Mouse (Mus musculus) cortical plate, adult 2 months (tissue): ENCODE measurements at regions not wholly inside any gene's neighbourhood (a gene's known extent, or its start where the extent isn't known, plus 50 kb on each side); places are given as distances from the start of the nearest gene placed in this dataset.

Experiments used
- CTCF ChIP-seq: fragments of 200-500 bp; IDR thresholded peaks from 2 replicates; pipeline ENCODE4 v1.5.1; 2011; ENCODE audit warnings: mild to moderate bottlenecking, control low read depth, low read length; ENCODE audit not compliant: insufficient read depth; ENCODE audit errors: extremely low read depth
- POLR2A ChIP-seq: fragments of 200-500 bp; IDR thresholded peaks from 2 replicates; pipeline ENCODE4 v1.6.1; 2011; ENCODE audit warnings: mild to moderate bottlenecking, low read length, control low read depth; ENCODE audit not compliant: insufficient read depth; ENCODE audit errors: extremely low read depth

DNA sequence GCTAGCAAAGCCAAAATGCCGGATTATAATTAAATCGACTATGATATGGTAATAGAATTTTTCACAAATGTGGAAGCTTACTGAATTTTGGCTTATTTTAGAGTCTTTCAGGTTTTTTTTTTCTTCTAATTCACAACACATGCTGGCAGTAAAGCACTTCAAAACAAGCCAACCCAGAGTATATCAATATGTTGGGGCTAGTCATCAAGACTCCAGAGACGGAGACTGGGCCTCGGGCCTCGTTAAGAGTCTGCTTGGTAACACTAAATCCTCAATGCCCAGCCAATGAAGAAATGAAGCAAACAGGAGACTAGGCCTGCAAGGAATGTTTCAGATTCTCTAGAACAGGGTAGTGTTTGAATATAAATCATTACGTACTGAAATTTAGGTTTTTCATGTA lies 153.3 kb upstream of the Plekha5 start:
- TF ChIP-seq POLR2A (no peak), CTCF (no peak)
